Mouse (Mus musculus) olfactory bulb, adult 2 months (tissue): Measurements from ENCODE around the gene Gpatch8. TPM values are rescaled to one million over a fixed set of nuclear protein-coding genes. Genes with fewer than 3 reads are reported as not detected.
A peak's percentile ranks its signal among the peaks of the same experiment; 100 is the strongest.
"Not testable (repeated sequence)": the region's sequence is repeated elsewhere in the genome, so short reads cannot be mapped to it uniquely, and the experiment has no call there.

Experiments used
- H3K27ac ChIP-seq: fragments of 200-500 bp; 2 replicates; pipeline ENCODE4 v1.5.1; 2012; ENCODE audit warnings: low read depth, low read length; ENCODE audit not compliant: insufficient read depth
- H3K4me1 ChIP-seq: fragments of 200-500 bp; 2 replicates; pipeline ENCODE4 v1.6.1; 2012; ENCODE audit warnings: low read length; ENCODE audit not compliant: control insufficient read depth, insufficient read depth
- H3K4me3 ChIP-seq: fragments of 200-500 bp; 2 replicates; pipeline ENCODE4 v1.5.1; 2012; ENCODE audit warnings: mild to moderate bottlenecking, low read depth, low read length, moderate library complexity; ENCODE audit not compliant: insufficient read depth
- CTCF ChIP-seq: fragments of 200-500 bp; IDR thresholded peaks from 2 replicates; pipeline ENCODE4 v1.5.1; 2012; ENCODE audit warnings: low read depth, mild to moderate bottlenecking, low read length, moderate library complexity; ENCODE audit not compliant: insufficient read depth
- POLR2A ChIP-seq: fragments of 200-500 bp; IDR thresholded peaks from 2 replicates; pipeline ENCODE4 v1.6.1; 2012; ENCODE audit warnings: mild to moderate bottlenecking, low read depth, low read length, moderate library complexity; ENCODE audit not compliant: insufficient read depth
- WGBS: fragments of 180-500 bp; shearing (Covaris S2); methylation state at CpG from one replicate; pipeline ENCODE4 v1.1.7; 2018; 5-methylcytosine and 5-hydroxymethylcytosine counted together
- polyA plus RNA-seq: library from polyadenylated mRNA; stranded (reverse); fragments of >200 nt; gene quantifications from 2 replicates; pipeline ENCODE4 v1.2.4, GENCODE M21; 2012; ENCODE audit warnings: low replicate concordance; ENCODE audit not compliant: missing spikeins, insufficient read depth, insufficient read length

The Gpatch8 gene
- polyA plus RNA-seq, 1 experiment: 138 TPM

DNA sequence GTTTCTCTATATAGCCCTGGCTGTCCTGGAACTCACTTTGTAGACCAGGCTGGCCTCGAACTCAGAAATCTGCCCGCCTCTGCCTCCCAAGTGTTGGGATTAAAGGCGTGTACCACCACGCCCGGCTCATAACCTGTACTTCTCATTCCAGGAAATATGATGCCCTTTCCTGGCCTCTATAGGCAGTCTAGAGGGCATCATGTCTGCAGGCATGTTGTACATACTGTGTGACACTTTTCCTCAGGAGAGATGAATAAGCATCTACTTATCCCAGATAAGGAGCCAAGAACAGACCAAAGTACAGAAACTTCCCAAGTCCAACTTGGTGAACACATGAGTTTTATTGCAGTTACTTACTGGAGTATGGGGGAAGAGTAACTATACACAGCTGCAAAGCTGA, 2.5 kb upstream of the Gpatch8 start:
- H3K27ac ChIP-seq: no peak overlapping the region
- 88% methylated on average over 5 of the region's 5 CpGs for WGBS
- TF ChIP-seq CTCF (no peak), POLR2A (no peak)
- H3K4me1 ChIP-seq: peaks cover 4% of the 10 kb centered on the region; the same call in 1 of the 2 replicates
- H3K4me3 ChIP-seq: no peak overlapping the region

DNA sequence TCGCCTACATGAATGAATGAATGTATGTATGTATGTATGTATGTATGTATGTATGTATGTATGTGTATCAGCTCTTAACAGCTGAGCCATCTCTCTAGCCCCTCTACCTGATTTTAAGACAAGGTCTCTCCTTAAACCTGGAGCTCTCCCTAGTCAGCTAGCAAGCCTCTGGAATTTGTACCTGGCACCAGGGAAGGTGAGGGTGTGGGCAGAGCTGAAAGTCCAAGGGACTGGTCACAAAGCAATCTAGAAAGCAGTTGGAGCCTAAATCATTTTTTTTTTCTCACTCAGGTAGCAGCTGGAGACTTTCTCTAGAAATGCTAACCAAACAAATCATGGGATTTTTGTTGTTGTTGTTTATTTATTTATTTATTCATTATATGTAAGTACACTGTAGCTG, 1.2 kb upstream of the Gpatch8 start:
- WGBS: 100% methylated on average over 1 of the region's 1 CpGs
- H3K4me1 ChIP-seq: peaks cover 4% of the 10 kb centered on the region; the same call in 1 of the 2 replicates
- no peak overlapping the region for H3K27ac ChIP-seq
- TF ChIP-seq CTCF (no peak), POLR2A (no peak)
- no peak overlapping the region for H3K4me3 ChIP-seq

- H3K4me3 ChIP-seq: no peak overlapping the region
- no peak overlapping the region for H3K27ac ChIP-seq
- TF ChIP-seq POLR2A (no peak), CTCF (no peak)
- H3K4me1 ChIP-seq: peaks cover 4% of the 10 kb centered on the region; the same call in 1 of the 2 replicates
- WGBS: 17% methylated on average over 3 of the region's 3 CpGs
These were observed 503 bp upstream of the Gpatch8 start for GRCm38 (mm10) chr11:102556716-102557074.

- H3K4me3 ChIP-seq: peak overlapping the region; percentile 76
- H3K4me1 ChIP-seq: peaks cover 4% of the 10 kb centered on the region; the same call in 1 of the 2 replicates
- TF ChIP-seq POLR2A (no peak), CTCF (no peak)
- H3K27ac ChIP-seq: peak overlapping the region; percentile 75
- under 1% methylated on average over 38 of the region's 39 CpGs for WGBS
These were observed 677 bp downstream of the Gpatch8 start for GRCm38 (mm10) chr11:102555400-102556030.

DNA sequence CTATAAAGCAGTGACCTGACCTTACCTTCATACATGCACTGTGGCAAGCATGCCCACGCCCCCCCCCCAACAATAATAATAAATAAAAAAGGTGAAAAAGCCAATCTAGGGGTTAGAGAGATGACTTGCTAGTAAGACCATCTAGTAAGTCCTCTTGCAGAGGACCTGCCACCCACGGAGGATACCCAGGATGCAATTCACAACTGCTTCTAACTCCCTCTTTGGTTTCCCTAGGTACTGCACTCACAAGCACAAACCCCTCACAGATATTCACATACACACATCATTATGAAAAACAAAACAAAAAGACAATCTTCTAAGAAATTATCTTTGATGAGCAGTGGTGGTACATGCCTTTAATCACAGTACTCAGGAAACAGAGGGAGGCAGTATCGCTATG, 4.1 kb downstream of the Gpatch8 start:
- TF ChIP-seq POLR2A (no peak), CTCF (no peak)
- WGBS: 90% methylated on average over 3 of the region's 3 CpGs
- no peak overlapping the region for H3K27ac ChIP-seq
- peaks cover 4% of the 10 kb centered on the region; the same call in 1 of the 2 replicates for H3K4me1 ChIP-seq
- no peak overlapping the region for H3K4me3 ChIP-seq

- Histone ChIP-seq H3K4me1 (peaks cover 4% of the 10 kb centered on the region; the same call in 1 of the 2 replicates), H3K4me3 (no peak overlapping the region), H3K27ac (no peak overlapping the region)
- no peak for TF ChIP-seq POLR2A
- TF ChIP-seq CTCF: no peak
These were observed 5.0 kb downstream of the Gpatch8 start for GRCm38 (mm10) chr11:102551176-102551575.

DNA sequence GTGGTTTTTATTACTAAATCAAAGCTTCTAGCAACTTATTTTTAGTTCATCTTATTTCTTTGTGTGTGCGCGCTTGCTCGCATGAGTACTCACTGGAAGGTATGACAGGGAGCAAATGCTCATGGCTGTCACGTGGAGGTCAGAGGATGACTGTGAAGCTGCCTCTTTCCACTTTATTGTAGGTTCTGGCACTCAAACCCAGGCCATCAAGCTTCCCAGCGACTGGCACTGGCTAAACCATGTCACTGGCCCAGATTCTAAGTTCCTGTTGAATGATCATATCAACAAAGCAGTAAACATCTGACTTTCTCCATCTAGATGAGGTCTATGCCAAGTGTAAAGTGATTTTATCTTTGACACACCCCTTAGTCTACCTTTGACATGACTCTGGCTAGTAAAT, 14.7 kb downstream of the Gpatch8 start:
- Histone ChIP-seq H3K27ac (no peak overlapping the region), H3K4me3 (no peak overlapping the region), H3K4me1 (peaks cover 6% of the 10 kb centered on the region; the same call in 1 of the 2 replicates)
- 85% methylated on average over 5 of the region's 5 CpGs for WGBS
- TF ChIP-seq CTCF (no peak), POLR2A (no peak)

- H3K4me3 ChIP-seq, H3K27ac ChIP-seq, H3K4me1 ChIP-seq: not testable (repeated sequence)
These were observed 15.9 kb downstream of the Gpatch8 start for GRCm38 (mm10) chr11:102540286-102540685.

- Histone ChIP-seq H3K27ac (no peak overlapping the region), H3K4me1 (no peaks in the 10 kb centered on the region), H3K4me3 (no peak overlapping the region)
- no peak for TF ChIP-seq POLR2A
- no peak for TF ChIP-seq CTCF
- 94% methylated on average over 1 of the region's 1 CpGs for WGBS
These were observed 16.5 kb downstream of the Gpatch8 start for GRCm38 (mm10) chr11:102539690-102540089.

- H3K4me1 ChIP-seq: no peaks in the 10 kb centered on the region
- no peak overlapping the region for H3K27ac ChIP-seq
- no peak overlapping the region for H3K4me3 ChIP-seq
- 21% methylated on average over 3 of the region's 3 CpGs for WGBS
- TF ChIP-seq POLR2A (no peak), CTCF (no peak)
These were observed 20.0 kb downstream of the Gpatch8 start for GRCm38 (mm10) chr11:102536210-102536609.
